Mouse (Mus musculus): ENCODE measurements around the gene Mtch1.

DNA sequence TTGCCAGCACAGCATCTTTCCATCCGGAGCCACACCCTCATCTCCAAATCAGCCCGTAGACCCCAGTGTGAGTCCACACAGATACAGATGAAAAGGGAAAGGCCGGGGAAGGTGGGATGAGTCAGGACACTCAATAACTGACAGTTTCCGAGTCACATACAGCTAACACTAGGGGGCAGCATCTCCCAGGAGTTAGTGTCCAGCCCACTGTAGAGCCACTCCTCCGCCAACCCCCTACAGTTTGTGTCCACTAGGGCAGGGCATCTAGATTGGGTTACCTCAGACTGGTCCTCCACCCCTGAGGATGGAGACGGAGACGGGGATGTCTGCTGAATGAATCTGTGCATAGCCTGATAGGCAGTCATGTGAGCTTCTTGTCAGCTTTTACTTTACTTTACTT is 33.7 kb upstream of the Mtch1 start:
- peak; percentile 91 for TF ChIP-seq CTCF (IDR thresholded peaks at IDR 0.05; ENCODE audit: low read depth)
- TF ChIP-seq EP300 (optimal IDR thresholded peaks at IDR 0.05): no peak

Data from stomach, postnatal 0 days (tissue).